Mouse (Mus musculus) NIH3T3 (cell line): ENCODE results near the gene Lsm8.
A peak's percentile ranks its signal among the peaks of the same experiment; 100 is the strongest.
"Not testable (repeated sequence)": the region's sequence is repeated elsewhere in the genome, so short reads cannot be mapped to it uniquely, and the experiment has no call there.

Experiments used
- DNase-seq: peaks from one replicate; pipeline ENCODE4 v3.0.0-alpha.2; 2012; ENCODE audit warnings: low read depth

Lsm8 gene

GRCm38 (mm10) chr6:18848051-18848701, at the start of gene Lsm8:
Gene Lsm8, plus strand, starts transcription at chr6:18848579.
- DNase-seq: peak; percentile 99

GRCm38 (mm10) chr6:18800869-18801511, 47.4 kb upstream of the Lsm8 start:
- no peak for DNase-seq

GRCm38 (mm10) chr6:18812623-18813022, 35.8 kb upstream of the Lsm8 start:
- DNase-seq: no peak

GRCm38 (mm10) chr6:18815606-18816005, 32.8 kb upstream of the Lsm8 start:
- DNase-seq: no peak

GRCm38 (mm10) chr6:18819343-18819742, 29.0 kb upstream of the Lsm8 start:
- peak; percentile 78 for DNase-seq

GRCm38 (mm10) chr6:18820246-18820645, 28.1 kb upstream of the Lsm8 start:
- DNase-seq: no peak

GRCm38 (mm10) chr6:18822812-18823211, 25.6 kb upstream of the Lsm8 start:
- peak; percentile 58 for DNase-seq

- DNase-seq: no peak
Measured at GRCm38 (mm10) chr6:18832958-18833357, 15.4 kb upstream of the Lsm8 start.

- not testable (repeated sequence) for DNase-seq
Measured at GRCm38 (mm10) chr6:18844529-18844928, 3.9 kb upstream of the Lsm8 start.

- DNase-seq: not testable (repeated sequence)
Measured at GRCm38 (mm10) chr6:18845571-18845970, 2.8 kb upstream of the Lsm8 start.

- DNase-seq: no peak
Measured at GRCm38 (mm10) chr6:18848702-18849061, 303 bp downstream of the Lsm8 start.

GRCm38 (mm10) chr6:18855323-18855722, 6.9 kb downstream of the Lsm8 start:
- DNase-seq: no peak

GRCm38 (mm10) chr6:18856487-18857078, 8.2 kb downstream of the Lsm8 start:
- DNase-seq: no peak

GRCm38 (mm10) chr6:18866018-18866417, 17.6 kb downstream of the Lsm8 start, which contains the start of gene Ankrd7:
Gene Ankrd7, plus strand, starts transcription at chr6:18866318.
- DNase-seq: no peak

GRCm38 (mm10) chr6:18889030-18889429, 40.7 kb downstream of the Lsm8 start:
- no peak for DNase-seq

GRCm38 (mm10) chr6:18894142-18894541, 45.8 kb downstream of the Lsm8 start:
- DNase-seq: no peak
